Mouse (Mus musculus) heart, embryonic 10.5 days (tissue): Measurements from ENCODE around the gene Krtap28-10. TPM values are rescaled to one million over a fixed set of nuclear protein-coding genes. Genes with fewer than 3 reads are reported as not detected.
A peak's percentile ranks its signal among the peaks of the same experiment; 100 is the strongest.
"Not testable (repeated sequence)": the region's sequence is repeated elsewhere in the genome, so short reads cannot be mapped to it uniquely, and the experiment has no call there.

Experiments used
- DNase-seq: peaks from one replicate; pipeline ENCODE4 v3.0.0-alpha.2; 2017; ENCODE audit warnings: low spot score
- H3K27ac ChIP-seq: fragments of 300-500 bp; sonication (generic); 2 replicates; pipeline ENCODE4 v1.5.1; 2016; ENCODE audit warnings: mild to moderate bottlenecking
- H3K27me3 ChIP-seq: fragments of 300-500 bp; sonication (generic); 2 replicates; pipeline ENCODE4 v1.6.1; 2016; ENCODE audit warnings: mild to moderate bottlenecking; ENCODE audit not compliant: poor library complexity, insufficient read depth, severe bottlenecking
- H3K36me3 ChIP-seq: fragments of 300-500 bp; sonication (generic); 2 replicates; pipeline ENCODE4 v1.6.1; 2016; ENCODE audit warnings: mild to moderate bottlenecking, moderate library complexity
- H3K4me1 ChIP-seq: fragments of 300-500 bp; sonication (generic); 2 replicates; pipeline ENCODE4 v1.6.1; 2016; ENCODE audit warnings: mild to moderate bottlenecking
- H3K4me3 ChIP-seq: fragments of 300-500 bp; sonication (generic); 2 replicates; pipeline ENCODE4 v1.5.1; 2016; ENCODE audit warnings: mild to moderate bottlenecking, moderate library complexity
- H3K9me3 ChIP-seq: fragments of 300-500 bp; sonication (generic); 2 replicates; pipeline ENCODE4 v1.6.1; 2016; ENCODE audit warnings: mild to moderate bottlenecking, moderate library complexity
- WGBS: fragments of 180-500 bp; shearing (Covaris S2); methylation state at CpG from one replicate; pipeline ENCODE4 v1.1.7; 2016; 5-methylcytosine and 5-hydroxymethylcytosine counted together
- polyA plus RNA-seq: library from polyadenylated mRNA; unstranded; fragments of >200 nt; fragmentation: Nextera tagmentation; extraction: Ambion mirVana; gene quantifications from 2 replicates; pipeline ENCODE4 v1.2.1, GENCODE M21; 2016

Gene Krtap28-10
- polyA plus RNA-seq, 1 experiment from 2014 or later = not detected

DNA sequence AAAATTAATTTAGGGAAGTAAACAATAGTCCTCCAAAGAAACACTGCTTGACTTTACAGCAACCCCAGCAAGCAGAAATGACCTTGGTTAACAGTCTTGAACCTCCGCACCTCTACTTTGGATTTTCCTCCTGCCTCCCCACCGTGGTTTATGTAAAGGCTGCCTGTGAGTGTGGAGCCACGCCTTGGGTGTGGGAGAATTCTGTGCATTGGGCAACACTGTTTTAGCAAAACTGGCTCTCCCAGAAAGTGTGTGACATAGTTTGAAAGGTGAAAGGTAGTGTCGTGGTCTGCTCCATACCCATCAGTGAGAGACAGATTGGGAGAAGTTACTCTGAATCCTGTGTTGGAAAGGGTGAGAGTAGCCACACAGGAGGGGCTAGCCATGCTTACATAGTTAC, 3.2 kb downstream of the Krtap28-10 start:
- H3K9me3 ChIP-seq = no peaks in the 10 kb centered on the region
- H3K27me3 ChIP-seq = no peaks in the 10 kb centered on the region
- no peak for DNase-seq
- 78% methylated on average over 4 of the region's 4 CpGs for WGBS
- peaks cover 5% of the 10 kb centered on the region; the same call in 1 of the 2 replicates for H3K4me1 ChIP-seq
- no peaks in the 10 kb centered on the region for H3K36me3 ChIP-seq
- no peak overlapping the region for H3K27ac ChIP-seq
- H3K4me3 ChIP-seq = no peak overlapping the region

DNA sequence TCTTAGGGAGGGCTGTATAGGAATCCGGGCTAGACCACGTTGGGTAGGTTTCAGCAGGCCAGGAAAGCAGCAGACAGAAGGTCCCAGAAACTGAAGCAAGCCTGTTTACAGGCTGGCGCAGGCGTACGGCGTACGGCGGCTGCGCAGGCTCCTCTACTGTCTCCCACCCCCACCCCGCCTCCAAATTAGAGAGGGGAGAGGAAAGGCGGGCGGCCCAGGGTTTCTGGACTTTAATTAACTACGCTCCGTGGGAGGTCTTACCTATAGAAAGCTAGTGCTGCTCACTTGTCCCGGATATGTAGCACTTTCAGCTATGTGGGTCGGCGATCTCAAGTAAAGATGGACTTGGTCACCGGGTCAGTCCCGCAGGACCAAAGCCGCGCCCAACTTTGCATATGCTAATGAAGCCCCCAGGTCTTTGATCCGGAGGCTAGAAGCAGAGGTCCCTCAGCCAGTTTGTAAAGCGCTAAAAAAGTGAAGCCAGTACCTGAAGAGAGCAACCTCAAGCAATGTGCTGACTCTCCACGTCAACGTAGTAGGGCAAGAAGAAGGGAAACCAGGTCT, 4.1 kb downstream of the Krtap28-10 start, which contains the start of gene Slc19a3:
Slc19a3 (minus strand) TSS at position 340 of the 564 bp plus-strand sequence.
- Histone ChIP-seq H3K4me1 (peaks cover 5% of the 10 kb centered on the region; the same call in 1 of the 2 replicates), H3K36me3 (no peaks in the 10 kb centered on the region), H3K9me3 (no peaks in the 10 kb centered on the region), H3K27ac (peak within 1 kb of the TSS; percentile 70), H3K4me3 (peak within 1 kb of the TSS; percentile 69), H3K27me3 (no peaks in the 10 kb centered on the region)
- DNase-seq = peak; percentile 78
- under 1% methylated on average over 25 of the region's 25 CpGs for WGBS

GRCm38 (mm10) chr1:83036892-83037667, 5.2 kb downstream of the Krtap28-10 start:
- Histone ChIP-seq H3K27me3 (no peaks in the 10 kb centered on the region), H3K4me3 (no peak overlapping the region), H3K36me3 (no peaks in the 10 kb centered on the region), H3K27ac (no peak overlapping the region), H3K4me1 (peaks cover 5% of the 10 kb centered on the region; the same call in 1 of the 2 replicates), H3K9me3 (no peaks in the 10 kb centered on the region)
- WGBS = 76% methylated on average over 11 of the region's 11 CpGs
- DNase-seq = no peak

- no peaks in the 10 kb centered on the region for H3K9me3 ChIP-seq
- no peak overlapping the region for H3K4me3 ChIP-seq
- H3K27ac ChIP-seq = no peak overlapping the region
- H3K27me3 ChIP-seq = no peaks in the 10 kb centered on the region
- H3K4me1 ChIP-seq = peaks cover 5% of the 10 kb centered on the region; the same call in 1 of the 2 replicates
- 66% methylated on average over 5 of the region's 5 CpGs for WGBS
- H3K36me3 ChIP-seq = no peaks in the 10 kb centered on the region
- DNase-seq = no peak
Measured at GRCm38 (mm10) chr1:83034509-83034908, 7.8 kb downstream of the Krtap28-10 start.

GRCm38 (mm10) chr1:83032508-83032907, 9.8 kb downstream of the Krtap28-10 start:
- Histone ChIP-seq H3K27ac (no peak overlapping the region), H3K36me3 (no peaks in the 10 kb centered on the region), H3K9me3 (no peaks in the 10 kb centered on the region), H3K4me3 (no peak overlapping the region), H3K4me1 (peaks cover under 1% of the 10 kb centered on the region; the same call in 1 of the 2 replicates), H3K27me3 (no peaks in the 10 kb centered on the region)
- DNase-seq = no peak
- whole genome bisulfite sequencing = 84% methylated on average over 6 of the region's 6 CpGs

GRCm38 (mm10) chr1:83031950-83032349, 10.3 kb downstream of the Krtap28-10 start:
- 71% methylated on average over 1 of the region's 1 CpGs for WGBS
- H3K27ac ChIP-seq = no peak overlapping the region

DNA sequence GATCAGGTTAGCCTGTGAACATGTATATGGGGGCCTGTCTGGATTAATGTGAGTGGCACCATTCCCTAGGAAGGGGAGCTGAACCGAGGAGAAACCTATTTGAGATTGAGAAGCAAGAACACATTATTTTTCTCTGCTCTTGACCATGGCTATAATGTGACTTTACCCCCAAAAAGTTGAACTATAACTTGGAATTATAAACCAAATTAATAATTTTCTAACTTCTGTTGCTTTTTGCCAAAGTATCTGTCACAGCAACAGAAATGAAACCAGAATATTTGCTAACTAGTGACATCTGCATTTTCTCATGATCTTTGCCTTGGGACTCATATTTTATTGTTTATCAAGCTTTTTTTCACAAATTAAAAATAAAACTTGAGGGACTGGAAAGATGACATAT, 25.7 kb downstream of the Krtap28-10 start:
- no peaks in the 10 kb centered on the region for H3K4me1 ChIP-seq
- no peak overlapping the region for H3K4me3 ChIP-seq
- H3K9me3 ChIP-seq = no peaks in the 10 kb centered on the region
- DNase-seq = no peak
- 70% methylated on average over 1 of the region's 1 CpGs for WGBS
- H3K36me3 ChIP-seq = no peaks in the 10 kb centered on the region
- H3K27me3 ChIP-seq = no peaks in the 10 kb centered on the region
- H3K27ac ChIP-seq = no peak overlapping the region

More at GRCm38 (mm10) chr1:83031950-83032349, 10.3 kb downstream of the Krtap28-10 start:
- Histone ChIP-seq H3K27me3 (no peaks in the 10 kb centered on the region), H3K4me3 (no peak overlapping the region), H3K9me3 (no peaks in the 10 kb centered on the region), H3K36me3 (no peaks in the 10 kb centered on the region), H3K4me1 (no peaks in the 10 kb centered on the region)
- peak; percentile 45 for DNase-seq

DNA sequence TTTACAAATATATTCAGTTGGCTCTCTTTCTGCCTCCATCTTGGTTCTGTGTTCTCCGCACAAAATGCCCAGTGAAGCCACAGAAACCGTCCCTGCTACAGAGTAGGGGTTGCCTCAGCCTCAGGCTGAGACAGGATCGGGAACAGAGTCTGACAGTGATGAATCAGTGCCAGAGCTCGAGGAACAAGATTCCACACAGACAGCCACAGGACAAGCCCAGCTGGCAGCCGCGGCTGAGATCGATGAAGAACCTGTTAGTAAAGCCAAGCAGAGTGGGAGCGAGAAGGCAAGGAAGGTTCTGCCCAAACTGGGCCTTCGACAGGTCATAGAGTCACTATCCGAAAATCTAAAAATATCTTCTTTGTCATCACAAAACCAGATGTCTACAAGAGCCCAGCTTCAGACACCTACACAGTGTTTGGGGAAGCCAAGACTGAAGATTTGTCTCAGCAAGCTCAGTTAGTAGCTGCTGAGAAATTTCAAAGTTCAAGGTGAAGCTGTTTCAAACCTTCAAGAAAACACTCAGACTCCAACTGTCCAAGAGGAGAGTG, 26.9 kb downstream of the Krtap28-10 start:
- 72% methylated on average over 10 of the region's 10 CpGs for WGBS

DNA sequence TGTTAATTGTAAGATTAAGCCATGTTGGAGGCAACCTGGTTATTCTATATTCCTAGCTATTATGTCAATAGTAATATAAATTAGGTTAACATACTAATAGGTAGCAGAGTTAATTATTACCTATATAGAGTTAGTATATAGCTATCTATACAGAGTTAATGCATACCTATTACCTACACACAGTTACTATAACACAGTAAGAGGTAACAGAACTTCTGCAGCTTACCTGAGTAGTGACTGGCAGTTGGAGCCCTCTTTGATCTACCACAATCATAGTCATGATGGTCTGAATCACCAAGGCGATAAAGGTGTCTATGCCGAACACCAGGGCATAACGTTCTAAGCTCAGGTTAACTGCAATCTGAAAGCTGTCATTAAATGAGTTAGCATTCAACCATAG, 27.8 kb downstream of the Krtap28-10 start:
- 85% methylated on average over 3 of the region's 3 CpGs for WGBS
- no peaks in the 10 kb centered on the region for H3K27me3 ChIP-seq
- no peak overlapping the region for H3K27ac ChIP-seq
- H3K4me1 ChIP-seq = no peaks in the 10 kb centered on the region
- no peak for DNase-seq
- no peak overlapping the region for H3K4me3 ChIP-seq
- no peaks in the 10 kb centered on the region for H3K36me3 ChIP-seq
- H3K9me3 ChIP-seq = no peaks in the 10 kb centered on the region

More for the DNA sequence above, 26.9 kb downstream of the Krtap28-10 start:
- Histone ChIP-seq H3K9me3 (no peaks in the 10 kb centered on the region), H3K27me3 (no peaks in the 10 kb centered on the region), H3K4me1 (no peaks in the 10 kb centered on the region), H3K36me3 (no peaks in the 10 kb centered on the region), H3K4me3 (no peak overlapping the region), H3K27ac (no peak overlapping the region)
- no peak for DNase-seq

- Histone ChIP-seq H3K4me3 (no peak overlapping the region), H3K36me3 (no peaks in the 10 kb centered on the region), H3K27ac (no peak overlapping the region), H3K9me3 (no peaks in the 10 kb centered on the region), H3K4me1 (peaks cover 12% of the 10 kb centered on the region), H3K27me3 (no peaks in the 10 kb centered on the region)
- 73% methylated on average over 6 of the region's 6 CpGs for WGBS
- DNase-seq = no peak
Measured at GRCm38 (mm10) chr1:83007471-83007870, 34.8 kb downstream of the Krtap28-10 start.

GRCm38 (mm10) chr1:83006218-83007179, 35.8 kb downstream of the Krtap28-10 start:
- H3K27ac ChIP-seq = no peak overlapping the region
- H3K27me3 ChIP-seq = no peaks in the 10 kb centered on the region
- WGBS = 68% methylated on average over 8 of the region's 8 CpGs
- DNase-seq = no peak
- no peaks in the 10 kb centered on the region for H3K36me3 ChIP-seq
- no peaks in the 10 kb centered on the region for H3K9me3 ChIP-seq
- no peak overlapping the region for H3K4me3 ChIP-seq
- H3K4me1 ChIP-seq = peaks cover 12% of the 10 kb centered on the region

- not testable (repeated sequence) for H3K36me3 ChIP-seq, DNase-seq, H3K4me1 ChIP-seq, H3K4me3 ChIP-seq, H3K27ac ChIP-seq, H3K27me3 ChIP-seq, H3K9me3 ChIP-seq
- 95% methylated on average over 9 of the region's 9 CpGs for WGBS
Measured at GRCm38 (mm10) chr1:83000306-83000705, 42.0 kb downstream of the Krtap28-10 start, which contains the start of gene Gm47959. Gene Gm47959 (plus strand): TSS chr1:83000548.
